Mouse (Mus musculus) liver, adult 2 months (tissue): ENCODE data around the gene Dcaf12.

ENCODE experiments used
- CTCF ChIP-seq: fragments of 200-500 bp; IDR thresholded peaks from 2 replicates; pipeline ENCODE4 v1.5.1; 2011; ENCODE audit warnings: low read depth, low read length, control low read depth
- POLR2A ChIP-seq: fragments of 200-500 bp; IDR thresholded peaks from 2 replicates; pipeline ENCODE4 v1.6.1; 2011; ENCODE audit warnings: low read length, control low read depth; ENCODE audit not compliant: insufficient read depth; ENCODE audit errors: extremely low read depth

- TF ChIP-seq CTCF (no peak), POLR2A (no peak)
Measured at GRCm38 (mm10) chr4:41268133-41268532, 46.6 kb downstream of the Dcaf12 start.
